Mouse (Mus musculus) hindbrain, postnatal 0 days (tissue): Measurements from ENCODE around the gene Fastkd5. TPM values are rescaled to one million over a fixed set of nuclear protein-coding genes. Genes with fewer than 3 reads are reported as not detected.

Source experiments
- ATAC-seq: fragments of 200-750 bp; cut with Nextera tagmentation; 2 replicates; pipeline ENCODE4 v1.8.0; 2017; ENCODE audit warnings: mild to moderate bottlenecking, moderate TSS enrichment, moderate library complexity
- DNase-seq: peaks from one replicate; pipeline ENCODE4 v3.0.0-alpha.2; 2015; ENCODE audit warnings: low spot score
- H3K27ac ChIP-seq: fragments of 300-500 bp; sonication (generic); 2 replicates; pipeline ENCODE4 v1.5.1; 2014; ENCODE audit warnings: mild to moderate bottlenecking
- H3K27me3 ChIP-seq: fragments of 300-500 bp; sonication (generic); 2 replicates; pipeline ENCODE4 v1.6.1; 2014; ENCODE audit warnings: low read length, mixed read lengths; ENCODE audit not compliant: insufficient read depth
- H3K36me3 ChIP-seq: fragments of 300-500 bp; sonication (generic); 2 replicates; pipeline ENCODE4 v1.6.1; 2014; ENCODE audit warnings: low read length, mixed read lengths; ENCODE audit not compliant: insufficient read depth
- H3K4me1 ChIP-seq: fragments of 300-500 bp; sonication (generic); 2 replicates; pipeline ENCODE4 v1.6.1; 2014; ENCODE audit warnings: antibody characterized with exemption, low read length, mixed read lengths; ENCODE audit not compliant: insufficient read depth
- H3K4me2 ChIP-seq: fragments of 300-500 bp; sonication (generic); 2 replicates; pipeline ENCODE4 v1.6.1; 2014; ENCODE audit warnings: low read depth, mild to moderate bottlenecking, low read length, moderate library complexity, mixed read lengths
- H3K4me3 ChIP-seq: fragments of 300-500 bp; sonication (generic); 2 replicates; pipeline ENCODE4 v1.5.1; 2014; ENCODE audit warnings: low read length
- H3K9ac ChIP-seq: fragments of 300-500 bp; sonication (generic); replicated peaks from 2 replicates; pipeline ENCODE4 v1.6.1; 2014; ENCODE audit warnings: mild to moderate bottlenecking, low read length, moderate library complexity, mixed read lengths
- H3K9me3 ChIP-seq: fragments of 300-500 bp; sonication (generic); 2 replicates; pipeline ENCODE4 v1.6.1; 2016; ENCODE audit warnings: low read length, mixed read lengths
- CTCF ChIP-seq: IDR thresholded peaks from 2 replicates; pipeline ENCODE4 v1.5.1; 2016; ENCODE audit warnings: antibody characterized with exemption, control low read depth, low read depth
- WGBS: fragments of 180-500 bp; shearing (Covaris S2); extraction: QIAGEN DNeasy Blood & Tissue Kit; methylation state at CpG from one replicate; pipeline ENCODE4 v1.1.7; 2014; 5-methylcytosine and 5-hydroxymethylcytosine counted together
- polyA plus RNA-seq: library from polyadenylated mRNA; unstranded; fragments of >200 nt; fragmentation: Nextera tagmentation; extraction: Ambion mirVana; gene quantifications from 2 replicates; pipeline ENCODE4 v1.2.1, GENCODE M21; 2015
- total RNA-seq: library from RNA; depleted of rRNA; stranded (reverse); fragments of >200 nt; gene quantifications from 2 replicates; pipeline ENCODE4 v1.2.3, GENCODE M21; 2014; rRNA removed

The Fastkd5 gene
- total and polyA plus RNA-seq, 2 experiments from 2014 or later = 6.0 to 7.9 TPM

DNA sequence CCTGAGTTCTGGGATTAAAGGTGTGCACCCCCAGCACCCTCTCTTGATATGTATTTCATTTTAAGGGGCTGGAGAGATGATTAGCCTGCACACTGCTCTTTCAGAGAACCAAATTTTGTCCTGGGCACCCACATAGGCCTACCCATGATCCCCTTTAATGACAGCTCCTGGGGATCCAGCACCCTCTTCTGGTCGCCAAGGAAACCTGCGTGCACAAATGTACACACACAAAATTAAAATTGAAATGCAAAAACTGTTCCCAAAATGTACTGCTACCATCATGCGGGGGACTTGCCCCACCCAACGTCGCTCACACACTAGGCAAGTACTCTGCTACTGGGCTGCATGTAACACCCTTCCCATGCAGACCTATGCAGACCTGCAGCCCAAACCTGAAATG lies 54.9 kb downstream of the Fastkd5 start:
- Histone ChIP-seq H3K27me3 (peaks cover 32% of the 10 kb centered on the region), H3K9ac (no peak overlapping the region), H3K4me2 (no peak overlapping the region), H3K9me3 (no peaks in the 10 kb centered on the region), H3K4me3 (no peak overlapping the region), H3K36me3 (no peaks in the 10 kb centered on the region), H3K4me1 (peaks cover 5% of the 10 kb centered on the region), H3K27ac (no peak overlapping the region)
- ATAC-seq = no peak
- 83% methylated on average over 5 of the region's 5 CpGs for WGBS
- no peak for TF ChIP-seq CTCF
- no peak for DNase-seq

DNA sequence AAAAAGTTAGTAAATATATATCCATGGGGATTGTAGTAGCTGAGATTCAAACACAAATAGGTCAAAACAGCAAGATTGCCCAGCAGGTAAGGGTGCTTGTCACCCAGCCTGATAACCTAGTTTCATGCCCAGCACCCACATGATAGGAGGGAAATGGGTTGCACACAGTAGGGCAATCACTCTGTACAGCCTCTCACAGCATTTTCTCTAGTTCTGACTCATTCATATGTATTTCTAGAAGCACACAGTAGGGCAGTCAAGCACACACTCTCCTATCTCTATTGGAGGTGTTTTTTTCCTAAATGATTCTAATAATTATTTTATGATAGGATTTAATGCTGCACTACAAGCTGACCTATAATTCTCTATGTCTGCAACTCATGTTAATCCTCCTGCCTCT lies 59.9 kb downstream of the Fastkd5 start:
- H3K9me3 ChIP-seq = no peaks in the 10 kb centered on the region
- peaks cover 17% of the 10 kb centered on the region; the same call in 1 of the 2 replicates for H3K36me3 ChIP-seq
- no peak for TF ChIP-seq CTCF
- no peaks in the 10 kb centered on the region; the same call in 1 of the 2 replicates for H3K4me1 ChIP-seq
- H3K27ac ChIP-seq = no peak overlapping the region
- ATAC-seq (no peak), DNase-seq (no peak)
- H3K4me2 ChIP-seq = no peak overlapping the region
- no peaks in the 10 kb centered on the region for H3K27me3 ChIP-seq
- H3K9ac ChIP-seq = no peak overlapping the region
- H3K4me3 ChIP-seq = no peak overlapping the region

DNA sequence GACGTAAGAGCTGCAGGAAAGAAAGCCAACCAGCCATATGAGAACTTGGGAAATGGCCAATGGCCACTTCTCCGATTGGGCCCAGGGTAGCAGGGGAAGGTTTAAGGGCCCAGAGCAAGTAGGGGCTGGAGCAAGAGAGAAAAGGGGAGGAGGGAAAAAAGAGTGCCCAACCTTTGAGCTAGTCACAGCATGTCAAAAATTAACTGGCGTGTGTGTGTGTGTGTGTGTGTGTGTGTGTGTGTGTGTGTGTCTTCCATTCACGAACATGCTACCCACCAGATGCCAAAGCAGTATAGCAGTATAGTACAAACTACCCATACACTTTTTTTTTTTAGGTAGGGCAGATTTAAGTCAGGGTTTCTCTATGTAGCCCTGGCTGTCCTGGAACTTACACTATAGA lies 60.9 kb downstream of the Fastkd5 start:
- DNase-seq = no peak
- Histone ChIP-seq H3K4me1 (peaks cover 5% of the 10 kb centered on the region), H3K36me3 (peaks cover 17% of the 10 kb centered on the region; the same call in 1 of the 2 replicates), H3K4me3 (no peak overlapping the region), H3K9me3 (no peaks in the 10 kb centered on the region), H3K27me3 (no peaks in the 10 kb centered on the region), H3K27ac (no peak overlapping the region), H3K4me2 (no peak overlapping the region), H3K9ac (no peak overlapping the region)
- no peak for ATAC-seq
- 49% methylated on average over 4 of the region's 4 CpGs for whole genome bisulfite sequencing
- TF ChIP-seq CTCF = no peak

- Histone ChIP-seq H3K4me1 (peaks cover 5% of the 10 kb centered on the region), H3K9me3 (no peaks in the 10 kb centered on the region), H3K4me2 (peak overlapping the region; percentile 78), H3K27me3 (no peaks in the 10 kb centered on the region), H3K9ac (peak overlapping the region; percentile 82; the same call in 1 of the 2 replicates), H3K4me3 (peak overlapping the region; percentile 86; the same call in 1 of the 2 replicates), H3K36me3 (peaks cover 17% of the 10 kb centered on the region; the same call in 1 of the 2 replicates), H3K27ac (no peak overlapping the region)
- TF ChIP-seq CTCF = no peak
- ATAC-seq = no peak
- WGBS = 78% methylated on average over 8 of the region's 8 CpGs
- no peak for DNase-seq
These were observed 64.8 kb downstream of the Fastkd5 start for GRCm38 (mm10) chr2:130564983-130565382.

DNA sequence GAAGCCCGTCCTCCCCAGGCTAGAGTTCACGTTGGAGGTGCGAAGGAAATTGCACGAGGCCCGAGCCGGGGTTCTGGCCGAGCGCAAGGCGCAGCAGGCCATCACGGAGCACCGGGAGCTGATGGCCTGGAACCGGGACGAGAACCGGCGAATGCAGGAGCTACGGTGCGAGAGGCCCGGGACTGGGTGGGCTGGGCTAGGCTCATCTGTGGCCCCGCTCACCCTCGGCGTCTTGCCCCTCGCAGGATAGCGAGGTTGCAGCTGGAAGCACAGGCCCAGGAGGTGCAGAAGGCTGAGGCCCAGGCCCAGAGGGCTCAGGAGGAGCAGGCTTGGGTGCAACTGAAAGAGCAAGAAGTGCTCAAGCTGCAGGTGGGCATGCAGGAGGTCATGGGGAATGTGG lies 65.8 kb downstream of the Fastkd5 start:
- no peaks in the 10 kb centered on the region for H3K9me3 ChIP-seq
- H3K4me1 ChIP-seq = peaks cover 5% of the 10 kb centered on the region
- H3K4me2 ChIP-seq = peak overlapping the region; percentile 78
- H3K9ac ChIP-seq = peak overlapping the region; percentile 82
- TF ChIP-seq CTCF = no peak
- 0% methylated on average over 23 of the region's 23 CpGs for WGBS
- DNase-seq (no peak), ATAC-seq (no peak)
- H3K36me3 ChIP-seq = peaks cover 17% of the 10 kb centered on the region; the same call in 1 of the 2 replicates
- H3K27me3 ChIP-seq = no peaks in the 10 kb centered on the region
- H3K4me3 ChIP-seq = peak overlapping the region; percentile 86
- peak overlapping the region; percentile 73 for H3K27ac ChIP-seq

Other genes with a start within 250 kb of the Fastkd5 start
- gene Cpxm1, start 232.5 kb downstream of the Fastkd5 start, total RNA-seq = 28.2 and 36.5 TPM in 2 replicates
- gene Cpxm1, start 232.5 kb downstream of the Fastkd5 start, polyA plus RNA-seq = 31.9 and 32.9 TPM in 2 replicates
- gene Gm28372, start 224.8 kb downstream of the Fastkd5 start, total RNA-seq = not detected in 2 replicates
- 0.20 TPM in 2 replicates for gene Gm28372, start 224.8 kb downstream of the Fastkd5 start, polyA plus RNA-seq
- not detected in 2 replicates for gene 1700020A23Rik, start 224.8 kb downstream of the Fastkd5 start, total RNA-seq
- 0.49 TPM in 1 of 2 replicates, not detected in the other for gene 1700020A23Rik, start 224.8 kb downstream of the Fastkd5 start, polyA plus RNA-seq
- gene Tmem239, start 223.5 kb downstream of the Fastkd5 start, total RNA-seq = not detected in 2 replicates
- not detected in 2 replicates for gene Tmem239, start 223.5 kb downstream of the Fastkd5 start, polyA plus RNA-seq
- gene Vps16, start 205.7 kb downstream of the Fastkd5 start, total RNA-seq = 50.4 and 63.3 TPM in 2 replicates
- gene Vps16, start 205.7 kb downstream of the Fastkd5 start, polyA plus RNA-seq = 89.5 and 94.0 TPM in 2 replicates
- 19.5 and 20.4 TPM in 2 replicates for gene Pced1a, start 205.3 kb downstream of the Fastkd5 start, total RNA-seq
- 10.3 and 10.7 TPM in 2 replicates for gene Pced1a, start 205.3 kb downstream of the Fastkd5 start, polyA plus RNA-seq
- 96.7 and 105 TPM in 2 replicates for gene Ptpra, start 179.7 kb downstream of the Fastkd5 start, total RNA-seq
- gene Ptpra, start 179.7 kb downstream of the Fastkd5 start, polyA plus RNA-seq = 143 and 145 TPM in 2 replicates
- 67.7 and 75.4 TPM in 2 replicates for gene Mrps26, start 66.3 kb downstream of the Fastkd5 start, total RNA-seq
- gene Mrps26, start 66.3 kb downstream of the Fastkd5 start, polyA plus RNA-seq = 115 and 120 TPM in 2 replicates
- 4.9 TPM in 1 of 2 replicates, not detected in the other for gene Oxt, start 53.9 kb downstream of the Fastkd5 start, total RNA-seq
- not detected in 2 replicates for gene Oxt, start 53.9 kb downstream of the Fastkd5 start, polyA plus RNA-seq
- 0.78 and 1.5 TPM in 2 replicates for gene Avp, start 47.5 kb downstream of the Fastkd5 start, total RNA-seq
- gene Avp, start 47.5 kb downstream of the Fastkd5 start, polyA plus RNA-seq = 0.45 and 0.73 TPM in 2 replicates
- 6.8 TPM in 2 replicates for gene Ubox5, start within 50 bp of the Fastkd5 start, total RNA-seq
- 5.9 and 6.2 TPM in 2 replicates for gene Ubox5, start within 50 bp of the Fastkd5 start, polyA plus RNA-seq
- gene Lzts3, start 12.8 kb upstream of the Fastkd5 start, total RNA-seq = 76.8 and 81.8 TPM in 2 replicates
- 18.2 and 20.0 TPM in 2 replicates for gene Lzts3, start 12.8 kb upstream of the Fastkd5 start, polyA plus RNA-seq
- 14.4 and 21.2 TPM in 2 replicates for gene Ddrgk1, start 34.6 kb upstream of the Fastkd5 start, total RNA-seq
- 83.3 and 90.6 TPM in 2 replicates for gene Ddrgk1, start 34.6 kb upstream of the Fastkd5 start, polyA plus RNA-seq
- gene Itpa, start 37.6 kb upstream of the Fastkd5 start, total RNA-seq = 137 TPM in 2 replicates
- 123 TPM in 2 replicates for gene Itpa, start 37.6 kb upstream of the Fastkd5 start, polyA plus RNA-seq
- gene Slc4a11, start 67.5 kb upstream of the Fastkd5 start, total RNA-seq = 0.16 and 1.2 TPM in 2 replicates
- 0.49 and 0.53 TPM in 2 replicates for gene Slc4a11, start 67.5 kb upstream of the Fastkd5 start, polyA plus RNA-seq